Mouse (Mus musculus) granulocyte monocyte progenitor cell, adult 5-6 weeks (primary cell): ENCODE results near the gene Ptgs1. TPM values are rescaled to one million over a fixed set of nuclear protein-coding genes. Genes with fewer than 3 reads are reported as not detected.

ENCODE experiments used
- total RNA-seq, 2 experiments: library from RNA; stranded (forward) in 1 of 2; stranded (reverse) in 1 of 2; fragments of 200-712, 200-1000 nt in 1 of 2; fragments of >200 nt in 1 of 2; fragmentation: Nextera tagmentation in 1 of 2; gene quantifications; 2 replicates each; pipeline ENCODE4 v1.2.3; 2014 to 2017

The Ptgs1 gene
- total RNA-seq, 2 experiments from 2014 or later: 21.8 to 30.5 TPM

Other genes starting within 250 kb of the Ptgs1 start
- 105 and 132 TPM in 2 replicates for gene Ndufa8, start 181.0 kb upstream of the Ptgs1 start, total RNA-seq (2014; fragmentation: Nextera tagmentation)
- 38.0 and 58.6 TPM in 2 replicates for gene Ndufa8, start 181.0 kb upstream of the Ptgs1 start, total RNA-seq (2017)
- gene Morn5, start 181.0 kb upstream of the Ptgs1 start, total RNA-seq (2014; fragmentation: Nextera tagmentation): not detected in 2 replicates
- 1.5 TPM in 1 of 2 replicates, not detected in the other for gene Morn5, start 181.0 kb upstream of the Ptgs1 start, total RNA-seq (2017)
- gene Lhx6, start 125.0 kb upstream of the Ptgs1 start, total RNA-seq (2014; fragmentation: Nextera tagmentation): not detected in 2 replicates
- not detected in 2 replicates for gene Lhx6, start 125.0 kb upstream of the Ptgs1 start, total RNA-seq (2017)
- gene Mrrf, start 94.0 kb upstream of the Ptgs1 start, total RNA-seq (2014; fragmentation: Nextera tagmentation): 16.9 and 21.4 TPM in 2 replicates
- 20.4 and 21.7 TPM in 2 replicates for gene Mrrf, start 94.0 kb upstream of the Ptgs1 start, total RNA-seq (2017)
- 19.4 and 23.1 TPM in 2 replicates for gene Rbm18, start 93.7 kb upstream of the Ptgs1 start, total RNA-seq (2014; fragmentation: Nextera tagmentation)
- gene Rbm18, start 93.7 kb upstream of the Ptgs1 start, total RNA-seq (2017): 18.6 and 20.1 TPM in 2 replicates
- not detected in 2 replicates for gene Olfr338, start 143.1 kb downstream of the Ptgs1 start, total RNA-seq (2014; fragmentation: Nextera tagmentation)
- gene Olfr338, start 143.1 kb downstream of the Ptgs1 start, total RNA-seq (2017): not detected in 2 replicates
- not detected in 2 replicates for gene Olfr339, start 188.5 kb downstream of the Ptgs1 start, total RNA-seq (2014; fragmentation: Nextera tagmentation)
- not detected in 2 replicates for gene Olfr339, start 188.5 kb downstream of the Ptgs1 start, total RNA-seq (2017)
- not detected in 2 replicates for gene Olfr340, start 222.2 kb downstream of the Ptgs1 start, total RNA-seq (2014; fragmentation: Nextera tagmentation)
- gene Olfr340, start 222.2 kb downstream of the Ptgs1 start, total RNA-seq (2017): not detected in 2 replicates